Mouse (Mus musculus) effector memory CD4-positive, alpha-beta T cell, adult 5 months (primary cell): Measurements from ENCODE around the gene Olfr1497. TPM values are rescaled to one million over a fixed set of nuclear protein-coding genes. Genes with fewer than 3 reads are reported as not detected.

ENCODE experiments used
- polyA plus RNA-seq: library from polyadenylated mRNA; unstranded; fragments of 100-300 nt; shearing (Covaris generic); gene quantifications from one replicate; pipeline ENCODE4 v1.2.1, GENCODE M21; 2017

The Olfr1497 gene
- polyA plus RNA-seq, result not detected

DNA sequence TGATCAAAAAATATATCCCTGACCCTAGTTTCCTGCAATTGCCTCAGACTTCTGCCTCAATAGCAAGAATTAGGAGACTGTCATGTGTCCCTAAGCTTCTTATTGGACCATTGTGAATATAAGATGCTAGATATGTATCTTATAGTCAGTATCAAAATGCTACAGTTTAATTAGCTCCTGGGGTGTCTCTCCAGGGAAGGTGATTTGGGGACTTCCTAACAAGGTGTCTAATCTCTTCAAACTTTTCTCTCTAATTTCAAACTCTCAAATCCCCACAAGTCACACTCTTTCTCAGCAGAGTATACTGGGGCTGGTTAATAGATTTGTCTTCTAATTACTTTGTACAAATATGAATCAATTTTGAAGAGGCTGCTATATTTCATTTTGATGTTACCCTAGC lies at the start of gene Olfr1497:
Olfr1497 (minus strand) TSS at position 101 of the 400 bp plus-strand sequence.

GRCm38 (mm10) chr19:13830388-13830787 lies 32.4 kb upstream of the Olfr1497 start, which contains the start of gene Olfr1500:
Olfr1500 (minus strand) TSS chr19:13830488.

GRCm38 (mm10) chr19:13819347-13819746 lies 21.3 kb upstream of the Olfr1497 start, which contains the start of gene Olfr1499:
Olfr1499 (minus strand) TSS chr19:13819447.

DNA sequence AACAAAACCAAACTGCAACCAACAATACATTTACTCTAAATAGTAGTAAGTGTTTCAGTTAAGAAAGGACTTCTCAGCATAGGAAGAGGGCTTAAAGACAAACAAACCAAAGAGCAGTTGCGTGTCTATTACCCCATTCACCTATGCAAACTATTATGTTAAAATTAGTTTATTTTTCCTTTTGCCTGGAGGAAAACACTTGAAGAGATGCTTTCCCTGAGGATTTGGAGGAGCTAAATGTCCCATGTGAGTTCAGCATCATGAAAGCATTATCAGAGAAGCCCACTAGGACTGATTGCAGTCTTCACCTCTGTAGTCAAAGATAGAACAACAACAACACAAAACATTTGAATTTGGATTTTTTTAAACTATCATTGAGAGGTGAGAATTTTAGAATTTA lies 20.4 kb downstream of the Olfr1497 start, which contains the start of gene Olfr1496:
Olfr1496 (plus strand) TSS at position 301 of the 400 bp plus-strand sequence.

GRCm38 (mm10) chr19:13764306-13764705 lies 33.7 kb downstream of the Olfr1497 start, which contains the start of gene Olfr1495:
Olfr1495 (plus strand) TSS chr19:13764606.

Other genes starting within 250 kb of the Olfr1497 start
- not detected for gene Olfr1484, start 214.7 kb downstream of the Olfr1497 start, polyA plus RNA-seq
- gene Olfr1487, start 180.8 kb downstream of the Olfr1497 start, polyA plus RNA-seq, result not detected
- gene Olfr1489, start 166.6 kb downstream of the Olfr1497 start, polyA plus RNA-seq, result not detected
- gene Olfr1490, start 147.1 kb downstream of the Olfr1497 start, polyA plus RNA-seq, result not detected
- not detected for gene Olfr1491, start 100.9 kb downstream of the Olfr1497 start, polyA plus RNA-seq
- gene Olfr1493-ps1, start 74.9 kb downstream of the Olfr1497 start, polyA plus RNA-seq, result not detected
- not detected for gene Olfr1494, start 58.5 kb downstream of the Olfr1497 start, polyA plus RNA-seq
- gene Olfr1495, start 33.6 kb downstream of the Olfr1497 start, polyA plus RNA-seq, result not detected
- gene Olfr1496, start 20.3 kb downstream of the Olfr1497 start, polyA plus RNA-seq, result not detected
- gene Olfr1499, start 21.2 kb upstream of the Olfr1497 start, polyA plus RNA-seq, result 0.36 TPM
- gene Olfr1500, start 32.3 kb upstream of the Olfr1497 start, polyA plus RNA-seq, result not detected
- gene Olfr1501, start 52.5 kb upstream of the Olfr1497 start, polyA plus RNA-seq, result 0.54 TPM
- not detected for gene Olfr1502, start 63.6 kb upstream of the Olfr1497 start, polyA plus RNA-seq
- gene Olfr1504, start 99.7 kb upstream of the Olfr1497 start, polyA plus RNA-seq, result not detected
- not detected for gene Olfr1505, start 115.3 kb upstream of the Olfr1497 start, polyA plus RNA-seq